Mouse (Mus musculus) lung, postnatal 25 days (tissue): ENCODE results near the gene Oxa1l.

ENCODE experiments used
- DNase-seq: peaks from one replicate; pipeline ENCODE4 v3.0.0; 2022; ENCODE audit warnings: low spot score

The Oxa1l gene

DNA sequence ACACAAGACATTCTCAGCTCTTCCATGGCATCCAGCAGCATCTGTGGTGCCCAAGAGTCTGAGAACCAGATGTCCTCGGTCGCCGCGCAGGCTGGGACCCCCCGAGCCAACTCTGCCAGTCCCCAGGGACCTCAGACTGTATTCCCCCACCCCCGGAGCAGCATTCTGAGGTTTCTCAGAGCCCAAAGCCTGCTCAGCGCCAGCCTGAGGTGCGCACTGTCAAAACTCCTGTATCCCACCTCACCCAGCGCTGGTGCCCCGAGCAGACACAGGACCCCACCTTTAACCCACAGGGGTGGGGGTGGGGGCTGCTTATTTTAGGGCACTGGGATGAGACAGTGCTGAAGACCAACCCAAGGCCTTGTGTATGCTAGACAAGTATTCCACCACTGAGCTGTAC, 10.8 kb downstream of the Oxa1l start:
- no peak for DNase-seq

DNA sequence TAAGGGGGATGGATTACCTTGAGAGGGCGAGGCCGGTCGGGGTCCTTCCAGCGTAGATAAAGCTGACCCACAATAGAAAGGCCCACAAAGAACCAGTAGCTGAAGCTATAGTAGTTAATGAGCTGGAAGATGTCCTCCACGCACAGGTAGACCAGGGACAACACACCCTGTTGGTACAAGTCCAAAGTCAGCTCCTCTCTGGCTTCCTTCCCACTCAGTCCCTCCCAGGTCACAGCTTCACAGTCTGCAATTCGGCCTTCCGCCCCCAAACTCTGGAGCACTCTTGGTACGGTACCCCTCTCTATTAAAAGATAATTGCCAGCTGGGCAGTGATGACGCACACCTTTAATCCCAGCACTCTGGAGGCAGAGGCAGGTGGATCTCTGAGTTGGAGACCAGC, 12.3 kb downstream of the Oxa1l start:
- no peak for DNase-seq

DNA sequence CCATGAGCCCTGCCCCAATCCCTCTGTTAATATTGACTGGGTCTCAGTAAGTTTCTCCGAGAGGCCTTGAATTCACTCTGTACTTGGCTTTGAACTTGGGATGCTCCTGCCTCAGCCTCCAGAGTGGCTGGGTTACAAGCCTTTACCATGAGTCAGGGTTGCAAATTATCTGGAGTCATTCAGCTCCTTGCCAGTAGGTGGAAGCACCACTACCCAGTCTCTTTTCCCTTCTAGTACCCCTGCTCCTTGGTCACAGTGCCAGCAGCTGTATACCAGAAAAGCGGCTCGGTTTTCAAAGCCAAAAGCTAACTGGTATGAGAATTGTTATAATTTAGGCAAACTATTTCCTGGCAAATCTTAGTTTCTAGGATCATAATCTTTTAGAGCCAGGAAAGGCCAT, 15.3 kb downstream of the Oxa1l start:
- peak; percentile 61 for DNase-seq

DNA sequence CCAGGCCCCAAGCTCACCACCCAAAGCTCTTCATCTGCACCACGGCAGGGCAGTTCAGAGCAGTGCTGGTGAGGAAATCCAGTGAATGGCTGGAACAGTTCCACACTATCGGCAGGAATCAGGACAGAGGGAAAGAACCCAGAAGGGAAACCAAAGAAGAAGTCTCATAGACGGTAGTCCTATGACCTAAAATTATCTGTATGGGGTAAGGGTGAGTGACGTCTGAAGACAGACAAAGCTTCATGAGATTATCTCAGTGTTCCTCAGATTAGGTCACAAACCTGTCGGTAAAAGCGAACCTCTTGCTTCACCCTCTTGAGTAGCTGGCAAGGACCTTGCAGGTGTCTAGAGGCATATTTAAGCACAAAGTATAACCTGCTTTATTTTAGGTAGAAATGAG, 16.5 kb downstream of the Oxa1l start:
- DNase-seq, result no peak

DNA sequence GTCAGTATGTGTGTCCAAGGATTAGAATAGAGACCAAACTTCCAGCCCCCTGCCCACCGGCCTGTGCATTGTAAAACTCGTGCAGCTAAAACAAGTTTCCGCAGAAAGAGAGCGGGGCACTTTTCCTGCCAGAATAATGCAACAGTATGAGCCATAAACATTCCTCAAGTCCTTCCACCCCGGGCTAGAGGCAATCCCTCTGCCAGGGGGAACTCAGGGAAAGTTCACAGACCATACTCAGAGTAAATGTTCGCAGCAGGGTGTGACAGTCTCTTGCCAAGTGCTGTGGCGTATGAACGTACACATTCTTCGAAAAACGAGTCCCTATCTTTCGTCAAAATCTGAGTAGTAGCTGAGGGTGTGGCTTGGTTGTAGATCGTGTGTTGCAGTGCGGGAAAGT, 18.9 kb downstream of the Oxa1l start:
- DNase-seq, result no peak

DNA sequence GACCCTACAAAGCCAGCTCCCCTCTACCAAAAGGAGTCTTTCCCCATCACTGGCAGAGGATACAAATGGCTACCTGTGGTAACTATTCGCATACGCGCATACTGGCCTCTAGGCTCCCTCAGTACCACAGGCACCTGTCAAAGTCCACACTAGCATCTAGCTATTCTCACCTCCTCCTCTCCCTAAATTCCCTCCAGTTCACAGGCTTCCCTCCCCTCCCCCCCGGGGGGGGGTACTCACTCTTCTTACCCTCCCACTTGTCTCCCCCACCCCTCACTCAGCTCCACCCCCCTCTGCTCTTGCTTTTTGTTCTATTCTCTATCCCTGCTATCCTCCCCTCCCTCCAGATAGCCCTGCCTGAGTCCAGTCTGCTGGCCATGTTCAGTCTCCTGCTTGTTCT, 20.0 kb downstream of the Oxa1l start:
- DNase-seq, result no peak

DNA sequence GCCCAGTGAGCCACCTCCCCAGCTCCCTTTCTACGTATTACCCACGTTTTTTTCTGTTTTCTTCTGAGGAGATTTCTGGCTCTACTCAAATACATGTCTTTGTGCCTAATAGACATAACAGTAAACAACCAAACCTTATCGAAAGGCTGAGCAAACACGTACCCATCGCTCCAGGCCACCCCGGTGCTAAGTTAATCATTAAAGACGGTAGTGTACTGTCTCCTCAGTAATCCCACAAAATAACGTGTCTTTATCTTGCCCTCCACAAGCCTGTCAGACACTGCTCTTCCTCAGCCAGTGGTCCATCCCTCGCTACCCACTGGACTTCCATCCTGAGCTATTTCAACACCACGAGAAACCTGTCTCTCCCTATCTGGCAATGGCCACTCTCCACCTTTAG, 21.2 kb downstream of the Oxa1l start:
- no peak for DNase-seq

DNA sequence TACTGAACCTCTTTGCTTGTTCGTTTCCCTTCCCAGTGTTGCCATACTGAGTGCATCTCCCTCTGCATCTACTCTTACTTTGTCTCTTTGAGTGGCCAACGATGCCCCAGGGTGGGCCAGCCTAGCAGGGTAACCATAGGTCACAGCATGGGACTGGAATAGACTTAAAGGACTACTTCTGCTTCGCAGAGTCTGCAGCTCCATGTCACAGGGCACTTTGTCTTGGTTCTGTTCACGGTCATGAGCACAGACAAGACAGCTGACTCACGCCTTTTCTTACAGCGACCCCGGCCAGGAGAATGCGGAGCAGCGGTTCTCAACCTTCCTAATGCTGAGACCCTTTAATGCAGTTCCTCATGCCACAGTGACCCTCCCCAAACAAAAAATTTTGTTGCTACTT, 22.0 kb downstream of the Oxa1l start:
- no peak for DNase-seq

DNA sequence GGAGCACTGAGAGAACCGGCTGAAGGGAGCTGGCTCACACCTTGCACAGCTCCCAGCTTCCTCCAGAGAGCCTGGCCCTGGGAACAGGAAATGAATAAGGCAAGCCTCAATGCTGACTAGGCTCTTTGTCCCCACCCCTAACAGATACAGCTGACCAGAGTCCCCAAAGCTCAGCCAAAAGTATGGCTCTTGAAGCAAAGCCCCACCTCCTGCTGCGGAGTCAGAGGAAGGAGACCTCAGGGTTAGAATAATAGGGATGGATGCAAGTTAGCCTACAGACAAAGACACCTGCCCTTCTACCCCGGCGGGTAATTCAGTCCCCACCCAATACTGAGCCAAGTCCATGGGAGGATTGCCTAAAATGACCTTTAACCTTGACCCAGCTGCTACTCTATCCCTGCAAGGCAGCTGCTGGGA, 22.7 kb downstream of the Oxa1l start:
- no peak for DNase-seq

DNA sequence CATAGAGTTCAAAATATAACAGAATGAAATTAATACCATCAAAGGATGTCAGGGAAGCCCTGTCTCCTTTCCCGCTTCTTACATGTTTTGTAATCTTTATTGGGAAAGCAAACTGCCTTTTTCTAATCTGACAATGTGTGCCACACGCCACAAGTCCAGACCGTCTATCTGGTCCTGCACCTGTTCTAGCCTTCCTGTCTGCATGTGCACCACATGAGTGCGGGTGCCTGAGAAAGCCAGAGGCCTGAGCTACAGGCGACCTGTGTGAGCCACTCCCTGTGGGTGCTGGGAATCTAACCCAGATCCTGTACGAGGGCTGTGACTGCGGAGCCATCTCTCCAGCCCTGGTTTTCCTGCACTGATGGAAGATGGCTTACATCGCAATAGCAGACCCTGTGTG, 23.8 kb downstream of the Oxa1l start:
- DNase-seq, result no peak

DNA sequence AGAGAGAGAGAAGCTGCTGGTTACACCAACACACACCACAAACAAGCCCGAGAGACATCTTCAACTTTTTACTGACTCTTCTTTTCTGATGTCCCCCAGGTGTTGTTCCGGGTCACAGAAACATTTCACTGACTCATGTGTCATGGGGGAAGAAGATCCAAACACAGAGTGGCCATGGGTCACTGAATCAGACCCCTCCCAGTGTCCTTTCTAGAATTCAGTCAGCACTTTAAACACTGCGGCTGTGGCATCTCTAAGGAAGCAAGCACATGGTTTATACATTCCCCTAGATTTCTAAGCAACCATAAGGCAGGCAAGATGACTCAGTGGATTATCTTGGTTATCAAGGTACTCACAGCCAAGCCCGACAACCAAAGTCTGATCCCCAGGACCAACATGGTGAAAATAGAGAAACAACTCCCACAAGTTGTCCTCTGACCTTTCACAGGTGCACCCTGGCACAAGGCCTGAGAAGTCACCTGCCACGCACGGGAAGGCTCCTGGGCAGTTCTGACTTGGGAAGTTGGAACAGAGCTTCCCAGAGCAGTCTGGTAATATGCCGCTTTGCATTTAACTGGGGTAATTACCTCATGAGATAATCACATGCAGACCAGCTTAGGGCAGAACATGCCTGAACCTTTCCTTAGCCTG, 25.5 kb downstream of the Oxa1l start:
- DNase-seq, result no peak

DNA sequence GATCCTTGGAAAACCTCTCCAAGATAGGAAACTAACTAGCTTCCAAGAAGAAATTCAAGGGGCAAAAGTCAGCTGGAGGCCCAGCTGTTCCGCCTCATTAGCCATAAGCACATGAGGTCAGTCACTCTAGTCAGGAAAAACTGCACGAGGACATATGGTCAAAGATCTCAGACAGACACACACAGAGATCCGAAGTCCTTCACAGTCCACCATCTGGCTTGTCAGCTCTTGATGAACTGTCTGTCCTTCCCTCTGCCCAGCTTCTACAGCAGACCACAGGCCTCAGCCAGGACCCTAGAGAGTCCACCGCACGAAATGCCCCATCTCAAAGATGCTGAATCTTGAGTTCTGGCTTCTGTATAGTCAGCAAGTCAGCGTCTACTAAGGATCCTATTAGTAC, 26.9 kb downstream of the Oxa1l start:
- DNase-seq, result no peak

DNA sequence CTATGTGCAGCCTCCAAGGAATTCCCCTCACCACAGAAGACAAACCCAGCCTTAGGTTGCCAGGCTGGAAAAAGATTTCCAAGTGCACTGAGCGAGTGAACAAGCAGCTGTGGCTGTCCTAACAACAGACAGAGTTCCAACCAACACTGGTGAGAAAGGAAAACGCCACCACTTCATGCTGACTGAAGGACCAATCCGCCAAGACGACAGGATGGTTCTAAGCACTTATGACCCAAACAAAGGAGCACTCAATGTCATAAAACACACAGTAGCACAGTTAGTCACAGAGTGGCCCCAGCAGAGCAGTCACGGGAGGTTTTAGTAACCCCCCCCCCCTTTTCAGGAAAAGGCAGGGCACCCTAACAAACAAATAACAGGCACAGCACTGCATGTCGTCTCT, 30.2 kb downstream of the Oxa1l start:
- no peak for DNase-seq

DNA sequence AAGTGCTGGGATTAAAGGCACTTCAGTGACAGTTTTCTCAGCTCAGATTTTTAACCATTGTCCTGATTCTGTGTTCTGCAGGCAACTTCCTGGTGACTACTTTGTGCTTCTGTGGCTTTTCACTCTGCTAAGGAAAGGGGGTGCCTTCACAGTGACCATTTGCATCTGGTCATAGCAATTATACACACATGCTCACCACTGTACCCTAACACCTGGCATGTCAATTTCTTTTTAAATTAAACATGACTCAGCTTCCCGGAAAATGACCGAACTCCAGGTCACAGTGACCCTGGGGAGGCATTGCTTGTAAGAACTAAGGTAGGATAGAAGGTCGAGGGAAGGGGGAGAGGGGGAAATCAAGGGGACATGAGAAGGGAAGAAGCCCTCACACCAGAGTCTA, 33.2 kb downstream of the Oxa1l start:
- DNase-seq, result no peak

DNA sequence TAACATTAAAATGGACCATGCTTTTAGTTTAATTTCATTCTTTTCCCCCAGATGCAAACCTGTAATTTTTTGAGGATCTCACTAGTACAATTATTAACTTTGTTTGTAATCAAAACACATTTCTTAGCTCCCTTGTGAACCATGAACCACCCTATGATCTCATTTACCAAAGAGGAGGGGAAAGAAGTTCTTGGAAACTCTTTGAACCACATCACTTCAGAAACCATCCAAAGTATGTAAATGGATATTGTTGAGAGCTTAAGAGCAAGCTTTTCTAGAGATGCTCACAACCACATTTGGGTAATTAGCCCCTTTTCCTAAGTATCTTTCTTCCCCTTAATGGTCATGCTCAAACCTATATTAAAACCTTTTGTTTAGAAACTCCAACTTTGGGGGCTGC, 33.7 kb downstream of the Oxa1l start:
- DNase-seq, result no peak

DNA sequence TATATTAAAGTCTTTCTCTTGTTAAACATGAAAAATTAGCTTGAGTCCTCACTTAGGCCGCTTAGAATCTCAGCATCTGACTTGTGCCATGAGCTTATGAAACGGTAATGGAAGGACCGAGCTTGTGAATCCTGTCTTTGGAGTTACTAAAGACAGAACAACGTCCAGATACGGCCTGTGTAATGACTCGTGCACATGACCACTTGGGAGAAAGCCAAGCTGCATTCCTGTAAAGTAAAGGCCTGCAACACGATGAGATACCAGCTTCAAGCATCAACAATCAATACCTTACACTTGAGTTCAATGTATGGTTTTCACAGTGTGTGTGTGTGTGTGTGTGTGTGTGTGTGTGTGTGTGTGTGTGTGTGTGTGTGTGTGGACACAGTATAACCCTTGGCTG, 36.1 kb downstream of the Oxa1l start:
- no peak for DNase-seq

DNA sequence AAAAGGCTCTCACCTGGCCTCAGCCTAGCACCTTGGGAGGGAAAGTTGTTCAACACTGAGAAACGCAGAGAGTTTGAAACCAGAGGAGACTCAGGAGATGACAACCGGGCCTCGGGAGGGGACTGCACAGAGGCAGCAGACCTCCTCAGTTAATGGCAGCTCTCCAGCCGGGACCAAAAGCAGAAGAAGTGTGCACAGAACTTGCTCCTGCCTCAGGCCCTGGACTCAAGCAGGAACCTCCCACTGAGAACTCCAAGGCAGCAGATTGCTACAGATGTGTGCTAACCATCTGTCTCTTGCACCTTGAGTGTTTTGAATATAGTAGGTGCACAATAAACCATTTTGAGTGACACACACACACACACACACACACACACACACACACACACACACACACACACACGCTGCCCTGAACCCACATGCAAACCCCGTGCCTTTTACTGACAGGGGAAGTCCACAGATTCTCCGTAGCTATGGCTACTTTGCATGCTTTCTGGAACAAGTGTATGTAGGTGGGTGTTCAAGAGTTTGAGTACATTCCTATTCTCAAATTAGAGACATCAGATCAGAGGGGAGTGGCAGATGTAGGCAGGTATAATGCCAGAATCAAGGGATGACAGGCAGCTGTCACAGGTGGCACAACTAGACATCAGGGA, 37.4 kb downstream of the Oxa1l start:
- DNase-seq, result no peak

DNA sequence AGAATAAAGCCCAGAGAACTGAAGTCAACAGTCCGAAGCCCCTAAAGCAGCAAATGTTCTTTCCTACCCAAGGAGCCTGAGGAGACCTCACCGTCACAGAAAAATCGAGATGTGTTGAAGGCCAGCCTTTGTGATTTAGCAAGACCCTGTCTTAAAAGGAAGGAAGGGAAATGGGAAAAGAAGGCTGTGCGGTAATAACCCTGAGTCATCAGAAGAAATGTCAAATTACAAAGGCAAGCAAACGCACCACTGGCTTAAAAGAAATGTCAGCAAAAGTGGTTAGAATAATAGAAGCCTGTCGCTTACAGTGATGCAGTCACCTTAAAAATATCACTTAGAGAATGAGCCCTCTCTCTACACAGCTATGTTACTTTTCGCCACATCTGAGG, 37.9 kb downstream of the Oxa1l start:
- no peak for DNase-seq

DNA sequence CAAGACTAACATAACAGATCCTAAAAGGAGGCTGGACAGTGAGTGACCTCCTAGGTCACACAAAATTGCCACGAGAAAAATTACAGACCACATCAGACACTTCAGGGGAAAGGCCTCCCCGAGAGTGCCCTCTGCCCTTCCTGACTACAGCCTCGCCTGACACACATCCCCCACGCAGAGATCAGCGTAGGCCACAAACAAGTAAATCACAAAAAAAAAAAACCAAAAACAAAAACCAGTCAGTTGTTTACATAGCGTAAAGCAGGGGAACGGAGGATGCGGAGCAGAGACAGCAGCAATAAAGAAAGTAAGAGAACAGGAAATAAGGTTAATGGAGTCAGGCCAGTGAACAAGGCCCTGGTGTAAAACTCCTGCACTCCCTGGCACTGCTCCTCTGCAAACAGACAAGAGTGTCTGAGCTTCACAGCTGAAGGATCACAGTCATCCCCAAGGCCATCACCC, 38.3 kb downstream of the Oxa1l start:
- no peak for DNase-seq

DNA sequence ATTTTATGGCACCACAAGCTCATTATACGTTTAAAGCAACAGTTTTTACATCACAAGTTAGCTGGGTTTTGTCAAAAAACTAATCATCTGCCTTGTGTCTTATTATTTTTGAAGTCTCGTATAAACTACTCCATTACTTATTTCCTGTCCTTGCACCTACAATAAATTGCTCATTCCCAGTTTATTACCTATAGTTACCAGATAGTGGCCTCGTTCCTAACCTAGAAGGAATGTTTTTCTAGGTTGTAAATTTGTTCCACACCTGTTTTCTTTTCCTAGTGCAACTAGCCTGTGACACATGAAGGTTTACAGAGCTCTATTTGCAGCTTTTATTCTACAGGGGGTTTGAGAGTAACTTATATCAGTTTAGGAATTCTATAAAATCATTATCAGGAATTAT, 41.1 kb downstream of the Oxa1l start:
- DNase-seq, result no peak

DNA sequence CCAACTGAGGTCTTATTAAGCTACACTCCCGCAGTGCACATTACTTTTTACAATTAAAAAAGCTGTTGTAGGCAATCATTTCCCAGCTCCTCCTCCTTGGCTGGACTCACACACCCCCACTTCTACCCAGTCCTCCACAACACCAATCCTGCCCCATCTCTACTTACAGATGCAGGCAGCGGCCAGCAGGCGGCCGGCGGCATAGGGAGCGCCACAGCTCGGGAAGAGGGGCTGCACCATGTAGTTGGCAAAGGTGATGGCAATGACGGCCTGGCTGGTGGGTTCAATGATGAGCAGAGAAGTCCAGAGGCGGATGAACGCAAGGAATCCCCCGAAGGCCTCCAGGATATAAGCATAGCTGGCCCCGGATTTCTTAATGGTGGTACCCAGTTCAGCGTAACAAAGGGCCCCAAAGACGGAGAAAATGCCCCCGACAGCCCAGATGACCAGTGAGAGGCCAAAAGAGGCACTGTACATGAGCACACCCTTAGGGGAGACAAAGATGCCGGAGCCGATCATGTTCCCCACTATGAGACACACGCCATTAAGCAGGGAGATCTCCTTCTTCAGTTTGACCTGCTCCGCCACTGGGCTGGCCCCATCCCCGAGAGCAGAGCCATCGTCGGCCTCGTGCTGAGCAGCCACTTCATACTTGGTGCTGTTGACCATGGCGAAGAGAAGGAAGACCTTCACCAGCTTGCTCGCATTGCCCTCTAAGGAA, 47.9 kb downstream of the Oxa1l start:
- no peak for DNase-seq

DNA sequence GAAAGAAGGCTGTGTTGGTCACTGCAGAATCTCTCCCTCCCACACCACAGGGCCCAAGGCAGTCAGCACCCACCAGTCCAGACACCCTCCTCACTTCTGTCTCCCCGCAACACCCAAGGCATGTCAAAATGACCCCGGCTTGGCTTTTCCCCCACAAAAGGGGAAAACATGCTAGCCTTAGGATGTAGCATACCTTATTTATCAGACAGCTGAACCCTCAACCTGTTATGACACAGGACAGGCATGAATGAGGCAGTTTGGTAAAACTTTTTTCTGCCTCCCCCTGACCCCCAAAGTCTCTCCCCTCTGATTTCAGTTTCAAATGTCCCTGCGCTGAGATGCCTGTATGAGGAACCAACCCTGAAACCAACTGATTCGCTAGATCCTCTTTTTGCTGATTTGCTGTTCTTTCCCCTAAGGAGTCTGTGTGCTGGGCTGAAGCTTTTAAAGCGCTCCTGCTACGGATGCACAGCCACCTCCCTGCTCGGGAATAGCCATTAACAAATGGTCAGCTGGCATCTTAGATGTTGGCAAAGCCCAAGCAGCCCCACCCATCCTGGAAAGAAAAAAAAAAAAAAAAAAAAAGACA, 48.5 kb downstream of the Oxa1l start:
- DNase-seq, result peak; percentile 32
